Mouse (Mus musculus): ENCODE results near the gene Tnfrsf11a. TPM values are rescaled to one million over a fixed set of nuclear protein-coding genes. Genes with fewer than 3 reads are reported as not detected.

Gene Tnfrsf11a
- under 1 TPM in 1 of 2 experiments, not detected in 1; 0.41 TPM for total RNA-seq (2023)

GRCm38 (mm10) chr1:105780457-105781364, at the start of gene Tnfrsf11a:
Tnfrsf11a (plus strand) TSS chr1:105780718.

Other genes starting within 250 kb of the Tnfrsf11a start
- gene Pign, start 117.0 kb upstream of the Tnfrsf11a start, total RNA-seq (2023), result 10 to 100 TPM; 49.6 to 50.2 TPM
- gene Relch, start 116.9 kb upstream of the Tnfrsf11a start, total RNA-seq (2023), result 100 to 1,000 TPM; 107 to 118 TPM
- gene Zcchc2, start 209.7 kb downstream of the Tnfrsf11a start, total RNA-seq (2023), result 10 to 100 TPM; 60.9 to 68.0 TPM

All from B cell, adult 67 days (primary cell).